Mouse (Mus musculus) inflammation-experienced regulatory T-cells, adult 6 months (primary cell): Measurements from ENCODE around the gene 4930430A15Rik. TPM values are rescaled to one million over a fixed set of nuclear protein-coding genes. Genes with fewer than 3 reads are reported as not detected.

Source experiments
- ATAC-seq: one replicate; pipeline ENCODE4 v1.8.0; 2017
- polyA plus RNA-seq, 3 experiments: library from polyadenylated mRNA; unstranded; fragments of 100-300 nt; shearing (Covaris generic); gene quantifications; one replicate each; pipeline ENCODE4 v1.2.1; 2017

4930430A15Rik gene
- polyA plus RNA-seq, result not detected

DNA sequence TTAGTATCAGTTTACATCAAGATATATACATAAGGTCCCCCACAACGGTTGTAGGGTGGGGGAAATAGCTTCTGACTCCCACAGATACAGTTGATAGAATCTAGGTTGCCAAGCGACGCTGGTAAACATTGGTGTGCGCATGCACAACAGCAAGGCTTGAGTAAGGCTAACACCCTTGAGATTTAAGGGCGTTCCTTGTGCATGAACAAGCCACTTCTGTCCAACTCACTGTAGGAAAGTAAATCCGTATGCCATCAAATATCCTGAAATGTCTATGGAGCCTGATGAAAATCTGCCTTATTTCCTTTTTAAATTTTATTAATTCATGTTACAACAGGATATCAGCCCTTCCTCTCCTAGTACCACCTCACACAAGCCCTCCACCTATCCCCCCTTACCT lies at the start of gene 4930430A15Rik:
4930430A15Rik (minus strand) TSS at position 101 of the 400 bp plus-strand sequence.
- ATAC-seq, result no peak

DNA sequence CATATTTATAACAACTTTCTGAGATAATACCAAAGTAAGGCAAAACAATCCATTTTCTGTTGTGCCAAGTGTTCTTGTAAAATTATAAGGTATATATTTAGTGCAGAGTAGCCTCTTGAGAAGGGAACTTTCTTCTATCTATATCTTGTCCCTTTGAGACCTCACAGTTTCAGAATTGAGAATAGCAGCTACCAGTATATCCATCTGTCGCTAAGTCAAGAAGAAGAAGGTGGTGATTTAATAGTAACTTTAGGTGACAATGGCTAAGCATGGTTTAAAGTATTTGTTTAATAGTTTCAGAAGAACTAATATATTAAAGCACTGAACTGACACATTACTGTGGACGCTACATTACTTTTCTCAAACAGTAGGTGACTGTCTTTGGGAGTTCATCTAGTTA lies 44.6 kb upstream of the 4930430A15Rik start, which contains the start of gene Olfr1277:
Olfr1277 (minus strand) TSS at position 101 of the 400 bp plus-strand sequence.
- no peak for ATAC-seq

DNA sequence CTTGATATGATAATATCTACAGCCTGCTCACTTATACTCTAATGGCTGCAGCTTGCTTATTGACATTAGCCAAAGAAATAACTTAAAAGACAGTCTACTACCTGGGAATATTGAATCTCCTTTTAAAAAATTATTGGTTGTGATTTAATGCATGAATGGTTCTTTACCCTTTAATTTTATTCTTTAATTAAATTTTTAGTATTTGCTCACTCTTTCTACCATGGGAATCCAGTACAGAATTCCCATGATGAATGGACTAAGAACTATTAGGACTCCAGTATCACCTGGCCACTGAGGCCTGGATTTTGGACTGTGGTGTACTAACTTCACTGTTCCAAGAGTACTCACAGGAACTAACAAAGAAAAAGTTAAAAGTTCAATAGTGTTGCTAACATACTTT lies 24.8 kb upstream of the 4930430A15Rik start, which contains the start of gene Olfr1276:
Olfr1276 (plus strand) TSS at position 301 of the 400 bp plus-strand sequence.
- no peak for ATAC-seq

DNA sequence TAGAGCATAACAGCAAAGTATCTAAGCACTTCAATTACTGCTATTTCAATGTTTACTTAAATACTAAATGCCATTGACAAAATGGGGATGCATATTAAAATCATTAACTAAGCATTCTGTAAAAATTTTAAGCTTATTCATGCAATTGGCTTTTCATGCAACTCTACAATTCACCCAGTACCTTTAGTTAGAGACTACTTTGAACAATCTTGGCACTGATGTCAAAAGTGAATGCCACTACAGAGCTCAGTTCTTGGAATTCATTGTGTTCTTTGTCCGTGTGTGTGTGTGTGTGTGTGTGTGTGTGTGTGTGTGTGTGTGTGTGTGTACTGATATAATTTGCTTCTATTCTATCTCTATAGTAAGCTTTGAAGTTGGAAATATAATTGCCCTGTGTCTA lies 5.8 kb upstream of the 4930430A15Rik start, which contains the start of gene Olfr1275:
Olfr1275 (minus strand) TSS at position 101 of the 400 bp plus-strand sequence.
- no peak for ATAC-seq

DNA sequence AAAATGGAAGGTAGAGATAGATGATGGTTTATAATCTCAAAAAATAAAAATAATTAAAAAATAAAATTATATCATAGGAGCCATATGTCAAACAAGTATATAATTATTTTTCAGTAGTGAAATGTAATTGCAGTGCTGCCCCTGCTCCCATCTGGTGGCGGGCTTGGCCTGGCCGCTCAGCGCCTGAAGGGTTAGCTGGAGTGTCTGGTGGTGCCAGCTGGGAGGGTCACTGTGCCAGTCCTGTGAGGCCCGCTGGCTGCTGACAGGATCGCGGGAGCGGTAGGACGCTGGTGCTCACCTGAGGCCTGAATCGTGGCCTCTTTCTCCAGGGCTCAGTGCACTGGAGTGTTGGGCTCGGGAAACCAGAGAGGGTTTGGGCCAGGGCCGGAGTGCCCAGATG lies 47.3 kb downstream of the 4930430A15Rik start:
- ATAC-seq, result no peak

DNA sequence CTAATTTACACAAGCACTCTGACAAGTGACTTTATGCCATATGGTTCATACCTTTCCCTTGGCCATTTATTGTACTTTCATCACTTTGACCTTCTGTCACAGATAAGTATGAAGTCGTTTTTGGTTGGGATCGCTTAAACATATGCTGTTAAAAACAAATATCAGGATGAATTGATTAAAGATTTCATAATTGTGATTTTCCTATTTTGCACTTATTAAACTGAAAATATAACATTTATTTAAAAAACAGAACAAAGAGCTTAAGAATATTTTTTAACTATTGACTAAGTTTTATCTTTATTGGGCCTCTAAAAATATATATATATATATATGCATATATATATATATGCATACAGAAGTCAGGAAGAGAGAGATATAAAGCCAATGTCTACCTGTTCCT lies 76.6 kb downstream of the 4930430A15Rik start, which contains the start of gene Gm15130:
Gm15130 (minus strand) TSS at position 101 of the 400 bp plus-strand sequence.
- no peak for ATAC-seq

DNA sequence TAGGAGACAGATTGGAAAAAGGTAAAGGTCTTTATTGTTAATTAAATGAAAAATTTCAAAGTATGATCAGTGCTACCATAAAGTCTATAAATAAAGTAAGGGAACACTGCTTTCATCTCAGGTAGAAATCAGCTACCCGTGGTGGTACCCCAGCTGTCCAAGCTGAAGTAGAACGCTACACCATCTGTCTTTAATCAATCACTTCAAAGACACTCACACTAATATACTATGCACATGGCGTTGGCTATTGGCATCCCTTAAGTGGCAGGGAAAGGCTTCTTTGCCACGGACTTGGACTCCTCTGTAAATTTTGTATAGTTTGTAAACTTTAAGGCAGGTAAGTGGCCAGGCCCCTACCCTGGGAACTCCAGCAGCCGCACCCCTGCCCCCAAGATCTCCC lies 93.7 kb downstream of the 4930430A15Rik start:
- no peak for ATAC-seq

Other genes with a start within 250 kb of the 4930430A15Rik start
- gene Gm13941, start 123.6 kb downstream of the 4930430A15Rik start, polyA plus RNA-seq, result not detected
- not detected for gene Gm15130, start 76.7 kb downstream of the 4930430A15Rik start, polyA plus RNA-seq
- not detected for gene Olfr1275, start 5.7 kb upstream of the 4930430A15Rik start, polyA plus RNA-seq
- not detected for gene Olfr1276, start 24.9 kb upstream of the 4930430A15Rik start, polyA plus RNA-seq
- not detected for gene Olfr1277, start 44.5 kb upstream of the 4930430A15Rik start, polyA plus RNA-seq
- gene Olfr1278, start 60.5 kb upstream of the 4930430A15Rik start, polyA plus RNA-seq, result not detected
- not detected for gene Olfr1279, start 71.0 kb upstream of the 4930430A15Rik start, polyA plus RNA-seq
- not detected for gene Olfr1280, start 84.4 kb upstream of the 4930430A15Rik start, polyA plus RNA-seq
- gene Olfr1281, start 96.9 kb upstream of the 4930430A15Rik start, polyA plus RNA-seq, result not detected
- not detected for gene Olfr1282, start 106.5 kb upstream of the 4930430A15Rik start, polyA plus RNA-seq
- not detected for gene Olfr1283, start 137.2 kb upstream of the 4930430A15Rik start, polyA plus RNA-seq
- not detected for gene Olfr1284, start 145.9 kb upstream of the 4930430A15Rik start, polyA plus RNA-seq
- not detected for gene Olfr1286, start 193.5 kb upstream of the 4930430A15Rik start, polyA plus RNA-seq
- gene Olfr1287, start 219.5 kb upstream of the 4930430A15Rik start, polyA plus RNA-seq, result not detected
- gene Olfr1288, start 244.5 kb upstream of the 4930430A15Rik start, polyA plus RNA-seq, result not detected